Mouse (Mus musculus) large intestine, adult 2 months (tissue): ENCODE measurements around the gene Mettl11b. TPM values are rescaled to one million over a fixed set of nuclear protein-coding genes. Genes with fewer than 3 reads are reported as not detected.
"Not testable (repeated sequence)": the region's sequence is repeated elsewhere in the genome, so short reads cannot be mapped to it uniquely, and the experiment has no call there.

Experiments used
- DNase-seq: peaks from one replicate; pipeline ENCODE4 v3.0.0-alpha.2; 2012; ENCODE audit warnings: low read depth, low spot score
- WGBS: fragments of 180-500 bp; shearing (Covaris S2); methylation state at CpG from one replicate; pipeline ENCODE4 v1.1.7; 2018; 5-methylcytosine and 5-hydroxymethylcytosine counted together
- polyA plus RNA-seq: library from polyadenylated mRNA; depleted of rRNA; stranded (reverse); fragments of >200 nt; gene quantifications from 2 replicates; pipeline ENCODE4 v1.2.3, GENCODE M21; 2012; rRNA removed

Gene Mettl11b
- polyA plus RNA-seq: not detected in 2 replicates

- DNase-seq: no peak
- 66% methylated on average over 9 of the region's 9 CpGs for WGBS
Measured at GRCm38 (mm10) chr1:163725106-163725759, at the start of gene Mettl11b. Gene Mettl11b (minus strand): TSS chr1:163725232.

DNA sequence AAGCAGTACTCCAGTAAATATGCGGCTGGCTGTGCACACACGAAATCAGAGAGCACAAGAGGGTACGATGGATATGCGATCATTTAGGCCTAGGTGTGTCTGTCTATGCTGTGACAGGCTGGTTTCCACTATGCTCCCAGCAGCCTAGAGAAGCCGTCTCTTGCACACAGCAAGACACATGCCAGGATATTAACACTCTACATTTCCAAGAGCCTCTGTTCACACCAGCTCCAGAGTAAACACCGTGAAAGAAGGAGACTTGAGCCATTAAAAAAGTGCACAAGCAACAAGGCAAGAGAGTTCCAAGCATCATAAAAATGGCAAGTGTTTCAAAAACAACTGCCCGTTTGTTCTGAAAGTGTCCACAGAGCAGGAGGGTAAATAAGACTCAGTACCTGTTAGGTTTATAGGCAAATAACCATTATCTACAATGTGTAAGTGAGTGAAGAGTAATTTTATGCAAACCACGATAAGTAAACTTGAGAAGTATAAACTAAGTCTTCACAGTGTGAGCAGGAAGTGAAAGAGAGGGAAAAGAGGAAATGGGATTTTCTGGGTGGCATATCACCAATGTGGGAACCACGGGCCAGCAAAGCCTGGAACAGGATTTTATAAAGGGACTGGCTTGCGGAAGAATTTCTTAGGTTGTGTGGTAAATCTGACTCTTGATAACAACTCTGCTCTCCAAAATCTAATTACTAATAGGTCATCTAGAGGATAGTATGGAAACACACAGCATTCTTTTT lies 32.6 kb upstream of the Mettl11b start:
- no peak for DNase-seq
- 26% methylated on average over 10 of the region's 10 CpGs for WGBS

- 32% methylated on average over 4 of the region's 4 CpGs for WGBS
- no peak for DNase-seq
Measured at GRCm38 (mm10) chr1:163751360-163751992, 26.4 kb upstream of the Mettl11b start.

DNA sequence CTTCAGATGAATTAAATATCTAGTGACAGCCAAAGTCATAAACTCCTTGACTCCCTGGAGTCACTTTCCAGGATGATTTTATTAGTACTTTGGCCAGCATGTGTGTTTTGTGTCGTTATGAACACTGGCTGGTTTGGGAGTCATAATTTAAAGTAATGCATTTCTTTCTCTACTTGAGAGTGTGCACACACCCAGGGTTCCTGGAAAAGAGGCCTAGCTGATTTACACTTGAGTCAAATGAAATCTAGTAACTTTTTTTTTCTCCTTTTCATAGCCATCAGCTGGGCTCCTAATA lies 12.2 kb upstream of the Mettl11b start:
- no peak for DNase-seq
- 19% methylated on average over 1 of the region's 1 CpGs for WGBS

DNA sequence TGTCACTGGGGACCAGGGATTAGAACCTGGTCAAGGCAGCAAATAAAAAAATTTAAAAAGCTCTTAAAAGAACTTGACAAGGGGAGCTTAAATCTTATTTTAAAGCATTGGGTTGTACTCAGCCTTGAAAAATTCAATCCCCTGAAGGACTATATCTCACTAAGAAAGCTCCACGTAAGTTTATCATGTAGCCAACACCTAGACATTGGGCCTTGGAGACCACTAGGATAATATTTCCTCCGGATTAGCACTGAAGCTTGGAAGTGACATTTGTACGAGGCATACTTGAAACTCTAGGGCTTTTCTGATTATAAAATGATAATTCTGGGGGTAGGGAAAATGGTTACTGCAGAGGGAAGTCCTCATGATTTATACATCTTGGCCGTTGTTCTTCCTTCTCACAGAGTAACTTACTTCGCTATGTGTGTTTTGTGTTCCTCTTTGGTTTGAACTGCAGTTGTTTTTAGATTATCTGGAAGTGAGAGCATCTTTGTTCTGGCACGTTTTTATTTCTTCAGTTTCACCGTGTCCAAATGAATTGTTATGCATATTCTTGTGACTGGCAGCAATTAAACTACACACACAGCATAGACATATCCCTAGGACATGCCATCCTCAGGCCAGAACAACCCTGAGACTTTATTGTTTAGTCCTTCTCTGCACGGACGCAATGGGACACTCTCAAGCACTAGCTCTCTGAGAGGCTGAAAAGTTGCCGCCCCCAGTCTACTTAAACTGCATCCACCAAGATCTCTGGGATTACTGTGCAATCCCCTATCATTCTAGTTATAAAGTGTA lies 11.6 kb upstream of the Mettl11b start:
- no peak for DNase-seq
- WGBS: 76% methylated on average over 10 of the region's 10 CpGs

DNA sequence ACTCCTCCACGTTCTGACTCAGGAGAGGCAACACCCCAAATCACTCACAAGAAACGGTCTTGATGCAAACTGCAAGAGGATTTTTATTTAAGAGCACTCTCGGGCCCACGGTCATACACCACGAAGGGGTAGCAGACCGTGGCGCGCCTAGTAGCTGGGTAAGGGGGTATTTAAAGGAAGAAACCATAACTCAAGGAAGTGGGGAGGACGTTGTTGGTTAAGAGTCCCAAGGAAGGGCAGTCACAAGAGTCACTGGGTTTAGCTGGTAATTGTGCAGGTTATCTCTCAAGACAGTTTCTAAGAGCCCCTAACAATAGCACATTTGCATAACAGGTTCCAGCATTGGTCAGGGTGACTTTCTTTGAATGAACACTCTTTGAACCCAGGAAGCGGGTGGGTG lies 6.1 kb upstream of the Mettl11b start:
- not testable (repeated sequence) for DNase-seq
- WGBS: 90% methylated on average over 10 of the region's 10 CpGs

GRCm38 (mm10) chr1:163723913-163724312 lies 1.1 kb downstream of the Mettl11b start:
- no peak for DNase-seq
- WGBS: 5% methylated on average over 1 of the region's 1 CpGs

GRCm38 (mm10) chr1:163708618-163709017 lies 16.4 kb downstream of the Mettl11b start:
- 14% methylated on average over 2 of the region's 2 CpGs for WGBS
- DNase-seq: no peak

- WGBS: 88% methylated on average over 7 of the region's 7 CpGs
- DNase-seq: no peak
Measured at GRCm38 (mm10) chr1:163700571-163700970, 24.5 kb downstream of the Mettl11b start.

DNA sequence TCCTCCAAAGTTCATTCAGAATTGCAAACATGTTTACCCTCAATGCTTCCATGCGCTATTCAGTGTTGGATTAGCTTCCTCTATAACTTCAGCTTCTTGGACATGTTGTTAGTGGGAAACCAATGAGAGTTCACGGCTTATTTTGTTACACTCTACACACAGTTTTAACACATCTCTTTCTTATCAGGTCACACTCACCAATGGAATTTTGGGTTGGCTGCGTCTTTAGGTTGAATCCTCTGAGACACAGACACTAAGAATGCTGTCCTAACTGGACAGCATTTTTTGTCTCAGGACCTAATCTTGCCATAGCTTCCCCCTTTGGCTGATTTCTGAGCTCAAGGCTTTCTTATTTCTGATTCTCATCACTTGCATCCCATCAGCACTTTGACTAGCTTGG lies 25.3 kb downstream of the Mettl11b start:
- no peak for DNase-seq
- WGBS: 90% methylated on average over 3 of the region's 3 CpGs

DNA sequence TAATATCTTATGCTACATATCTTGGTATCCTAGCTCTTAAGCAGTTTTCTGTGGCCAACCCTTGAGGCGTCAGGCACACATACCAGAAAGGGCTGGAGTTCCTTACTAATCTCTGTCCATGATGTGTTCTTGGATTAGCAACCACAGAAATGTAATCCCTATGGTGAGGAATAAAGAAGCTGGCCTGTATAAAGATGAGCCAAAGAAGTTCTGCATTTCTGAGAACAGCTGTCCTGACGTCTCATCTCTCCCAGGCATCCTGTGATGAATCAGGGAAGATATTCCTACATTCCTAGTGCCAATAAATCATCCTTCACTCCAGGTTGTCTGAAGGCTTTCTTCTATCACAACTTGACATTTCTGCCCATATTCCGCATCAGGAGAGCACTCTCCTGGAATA lies 33.2 kb downstream of the Mettl11b start:
- 76% methylated on average over 3 of the region's 3 CpGs for WGBS

DNA sequence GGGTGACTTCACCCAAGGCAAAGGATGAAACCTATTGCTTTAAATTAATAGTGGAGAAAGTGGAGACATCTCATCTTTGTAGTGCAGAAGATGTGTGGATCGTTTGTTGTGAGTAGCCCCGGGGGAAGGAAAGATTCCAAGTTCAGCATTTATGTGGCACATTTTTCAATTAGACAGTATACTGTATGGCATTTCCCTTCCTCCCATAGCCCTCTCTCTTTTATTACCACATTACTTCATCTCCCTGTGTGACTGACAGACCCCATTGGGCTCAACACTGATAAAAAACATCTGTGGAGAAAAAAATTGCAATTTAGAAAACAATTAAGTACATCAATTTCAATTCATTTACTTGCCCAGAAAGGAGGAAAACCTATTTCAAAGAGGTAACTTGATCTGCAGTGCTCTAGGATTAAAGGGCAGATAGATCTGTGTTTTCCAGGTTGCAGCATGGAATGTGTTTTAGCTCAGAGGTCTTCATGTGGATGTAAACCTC lies 42.0 kb downstream of the Mettl11b start:
- 74% methylated on average over 2 of the region's 2 CpGs for WGBS
- DNase-seq: no peak

More for the DNA sequence above, 33.2 kb downstream of the Mettl11b start:
- no peak for DNase-seq

- DNase-seq: no peak
- 12% methylated on average over 3 of the region's 3 CpGs for WGBS
Measured at GRCm38 (mm10) chr1:163682127-163682526, 42.9 kb downstream of the Mettl11b start.

DNA sequence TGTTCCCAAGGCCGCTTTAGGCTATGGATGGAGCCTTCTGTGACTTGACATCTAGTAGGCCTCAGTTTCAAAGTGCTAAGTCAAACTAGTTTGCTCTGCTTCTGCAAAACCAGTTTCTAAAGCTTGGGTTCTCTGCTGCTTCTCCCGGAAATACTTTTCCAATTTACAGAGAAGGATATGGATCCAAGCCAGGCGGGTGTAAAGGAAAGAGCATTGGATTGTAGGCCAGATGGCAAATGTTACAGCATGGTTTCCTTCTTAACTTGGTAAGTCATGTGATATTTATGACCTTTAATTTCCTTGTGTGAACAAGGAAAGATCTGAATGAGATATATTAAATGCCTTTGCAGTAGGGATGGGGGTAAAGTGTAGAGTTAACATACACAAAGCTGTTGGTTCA lies 52.2 kb downstream of the Mettl11b start:
- peak; percentile 33 for DNase-seq
- 55% methylated on average over 3 of the region's 3 CpGs for WGBS

- 70% methylated on average over 4 of the region's 4 CpGs for WGBS
- DNase-seq: no peak
Measured at GRCm38 (mm10) chr1:163671326-163671725, 53.7 kb downstream of the Mettl11b start.

DNA sequence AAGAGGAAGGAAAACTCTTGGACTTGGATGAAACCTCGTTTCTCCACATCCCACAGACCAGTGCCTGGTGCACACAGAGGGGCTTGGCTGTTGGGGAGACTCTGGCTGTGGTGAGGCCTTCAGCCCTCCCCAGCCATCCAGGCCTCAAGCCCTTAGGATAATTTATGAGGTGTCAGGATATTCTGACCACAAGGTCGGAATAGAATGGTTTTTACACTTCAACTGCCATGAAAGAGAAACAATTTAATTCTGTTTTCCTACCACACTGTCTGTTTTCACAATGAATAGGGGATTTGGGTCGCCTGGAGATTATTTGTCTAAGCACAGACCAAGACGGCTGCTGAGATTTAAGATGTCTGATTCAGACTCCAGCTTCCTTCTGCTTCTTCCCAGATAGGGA lies 54.3 kb downstream of the Mettl11b start:
- WGBS: 27% methylated on average over 4 of the region's 4 CpGs

DNA sequence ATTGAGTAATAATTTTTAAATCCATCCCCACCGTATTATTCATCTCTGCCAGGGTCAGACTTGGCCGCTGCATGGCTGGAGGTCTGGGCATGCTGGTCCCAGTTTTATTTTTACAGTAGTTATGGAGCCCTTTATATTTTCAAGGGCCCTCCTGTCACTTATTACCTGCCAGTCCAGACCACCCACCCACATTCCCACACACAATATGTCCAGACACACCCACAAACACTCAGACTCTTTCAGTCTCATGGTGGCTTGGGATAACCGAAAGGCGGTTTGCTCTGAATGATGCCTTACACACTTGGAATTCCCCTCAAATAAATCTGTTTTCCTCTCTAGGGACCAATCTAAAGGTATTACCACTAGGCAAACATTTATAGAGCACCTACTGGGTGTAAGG lies 55.1 kb downstream of the Mettl11b start:
- WGBS: 91% methylated on average over 4 of the region's 4 CpGs
- no peak for DNase-seq

More for the DNA sequence above, 54.3 kb downstream of the Mettl11b start:
- DNase-seq: no peak

DNA sequence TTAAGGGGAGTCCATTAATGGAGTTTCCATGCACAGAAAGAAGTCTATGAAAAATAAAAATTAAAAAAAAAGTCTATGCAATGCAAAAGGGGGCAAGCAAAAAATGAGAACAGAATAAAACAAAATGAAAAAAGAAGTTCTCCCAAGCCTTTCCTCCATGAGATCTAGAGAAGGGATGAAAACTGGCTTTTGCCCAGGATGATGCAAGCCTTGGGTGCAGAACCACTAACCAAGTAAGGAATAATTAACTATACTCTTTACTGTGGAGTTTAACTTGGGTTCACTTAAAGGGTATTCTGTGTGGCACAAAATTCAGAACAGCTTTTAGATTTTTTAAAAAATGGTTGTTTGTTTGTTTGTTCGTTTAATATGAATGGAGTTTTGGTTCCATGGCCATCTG lies 62.6 kb downstream of the Mettl11b start:
- DNase-seq: no peak
- 82% methylated on average over 1 of the region's 1 CpGs for WGBS

DNA sequence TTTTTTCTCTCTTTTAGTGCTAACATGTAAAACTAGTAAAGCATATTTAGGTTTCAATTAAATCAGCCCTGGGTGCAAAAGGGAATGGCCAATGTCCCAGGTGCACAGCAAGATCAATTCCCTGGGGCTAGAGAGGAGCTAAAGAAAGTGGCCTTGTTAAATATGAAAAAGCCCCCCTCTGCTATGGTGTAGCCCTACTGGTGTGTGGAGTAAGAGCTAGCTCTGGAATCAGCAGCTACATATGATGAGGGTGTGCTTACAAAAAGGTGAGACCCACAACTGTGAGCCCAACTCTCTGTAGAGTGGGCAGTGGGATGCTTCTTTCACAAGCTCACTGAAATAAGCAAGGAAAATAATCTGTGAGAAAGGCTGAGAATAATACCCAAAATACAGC lies 66.5 kb downstream of the Mettl11b start:
- no peak for DNase-seq
